Mouse (Mus musculus) heart, embryonic 11.5 days (tissue): Measurements from ENCODE around the gene Dna2. TPM values are rescaled to one million over a fixed set of nuclear protein-coding genes. Genes with fewer than 3 reads are reported as not detected.

Source experiments
- ATAC-seq: fragments of 200-750 bp; cut with Nextera tagmentation; replicated peaks from 2 replicates; pipeline ENCODE4 v1.8.0; 2017; ENCODE audit warnings: moderate library complexity; ENCODE audit not compliant: insufficient number of reproducible peaks, low FRiP score, low TSS enrichment
- H3K27ac ChIP-seq: fragments of 300-500 bp; sonication (generic); 2 replicates; pipeline ENCODE4 v1.5.1; 2014; ENCODE audit warnings: mild to moderate bottlenecking, low read depth, low read length
- H3K27me3 ChIP-seq: fragments of 300-500 bp; sonication (generic); 2 replicates; pipeline ENCODE4 v1.6.1; 2014; ENCODE audit warnings: mild to moderate bottlenecking, low read length, mixed read lengths; ENCODE audit not compliant: control insufficient read depth, insufficient read depth
- H3K36me3 ChIP-seq: fragments of 300-500 bp; sonication (generic); 2 replicates; pipeline ENCODE4 v1.6.1; 2014; ENCODE audit warnings: mild to moderate bottlenecking, low read length, moderate library complexity, mixed read lengths; ENCODE audit not compliant: control insufficient read depth, insufficient read depth
- H3K4me1 ChIP-seq: fragments of 300-500 bp; sonication (generic); 2 replicates; pipeline ENCODE4 v1.6.1; 2014; ENCODE audit warnings: low read length; ENCODE audit not compliant: control insufficient read depth, insufficient read depth
- H3K4me2 ChIP-seq: fragments of 300-500 bp; sonication (generic); 2 replicates; pipeline ENCODE4 v1.6.1; 2014; ENCODE audit warnings: mild to moderate bottlenecking, moderate library complexity
- H3K4me3 ChIP-seq: fragments of 300-500 bp; sonication (generic); 2 replicates; pipeline ENCODE4 v1.5.1; 2014; ENCODE audit warnings: low read depth, low read length
- H3K9ac ChIP-seq: fragments of 300-500 bp; sonication (generic); 2 replicates; pipeline ENCODE4 v1.6.1; 2014; ENCODE audit warnings: mild to moderate bottlenecking, low read depth, low read length, moderate library complexity
- H3K9me3 ChIP-seq: fragments of 300-500 bp; sonication (generic); replicated peaks from 2 replicates; pipeline ENCODE4 v1.6.1; 2016; ENCODE audit warnings: low read length; ENCODE audit not compliant: control insufficient read depth
- WGBS: fragments of 180-500 bp; shearing (Covaris S2); extraction: QIAGEN DNeasy Blood & Tissue Kit; methylation state at CpG from one replicate; pipeline ENCODE4 v1.1.7; 2014; ENCODE audit not compliant: insufficient replicate concordance; 5-methylcytosine and 5-hydroxymethylcytosine counted together
- polyA plus RNA-seq: library from polyadenylated mRNA; unstranded; fragments of >200 nt; fragmentation: Nextera tagmentation; extraction: Ambion mirVana; gene quantifications from 2 replicates; pipeline ENCODE4 v1.2.1, GENCODE M21; 2014

The Dna2 gene
- polyA plus RNA-seq, 1 experiment from 2014 or later, result 26.2 TPM

GRCm38 (mm10) chr10:63014168-63014567, 67.3 kb downstream of the Dna2 start:
- no peak overlapping the region for H3K4me2 ChIP-seq
- H3K9me3 ChIP-seq, result no peaks in the 10 kb centered on the region
- H3K4me1 ChIP-seq, result no peaks in the 10 kb centered on the region
- peaks cover 19% of the 10 kb centered on the region for H3K36me3 ChIP-seq
- no peak overlapping the region for H3K4me3 ChIP-seq
- no peaks in the 10 kb centered on the region for H3K27me3 ChIP-seq
- WGBS, result 86% methylated on average over 9 of the region's 9 CpGs
- ATAC-seq, result no peak
- no peak overlapping the region for H3K9ac ChIP-seq
- no peak overlapping the region for H3K27ac ChIP-seq

DNA sequence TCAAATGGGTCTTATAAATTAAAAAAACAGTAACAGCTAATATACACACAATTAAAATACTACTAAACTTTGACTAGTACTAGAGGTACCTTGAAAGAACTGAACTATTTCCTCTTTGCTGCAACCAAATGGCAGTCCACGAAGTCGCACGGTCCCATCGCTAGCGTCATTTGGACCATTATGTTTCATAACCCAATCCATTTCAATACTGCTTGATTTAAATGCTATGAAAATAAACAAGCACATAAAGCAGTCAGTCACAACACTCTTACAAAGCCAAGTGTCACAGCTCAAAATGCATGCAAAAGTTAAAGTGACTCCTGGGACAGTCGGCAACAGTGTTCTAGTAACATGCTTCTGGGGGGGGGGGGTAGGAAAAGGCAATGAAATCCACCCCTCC, 72.5 kb downstream of the Dna2 start:
- Histone ChIP-seq H3K9me3 (no peaks in the 10 kb centered on the region), H3K4me2 (no peak overlapping the region), H3K4me3 (no peak overlapping the region), H3K36me3 (peaks cover 9% of the 10 kb centered on the region), H3K27me3 (no peaks in the 10 kb centered on the region), H3K4me1 (peaks cover 13% of the 10 kb centered on the region), H3K27ac (no peak overlapping the region), H3K9ac (no peak overlapping the region)
- WGBS, result 88% methylated on average over 6 of the region's 6 CpGs
- no peak for ATAC-seq

- H3K36me3 ChIP-seq, result 0 out of 2 replicates have a peak, but pooled peaks cover 2% of the 10 kb centered on the region
- ATAC-seq, result no peak
- H3K4me2 ChIP-seq, result peak overlapping the region; percentile 55
- peaks cover 13% of the 10 kb centered on the region for H3K4me1 ChIP-seq
- WGBS, result 53% methylated on average over 4 of the region's 4 CpGs
- peak overlapping the region; percentile 98 for H3K4me3 ChIP-seq
- no peaks in the 10 kb centered on the region for H3K9me3 ChIP-seq
- no peaks in the 10 kb centered on the region for H3K27me3 ChIP-seq
- peak overlapping the region; percentile 54; the same call in 1 of the 2 replicates for H3K9ac ChIP-seq
- H3K27ac ChIP-seq, result no peak overlapping the region
Observed at GRCm38 (mm10) chr10:63021702-63022101, 74.9 kb downstream of the Dna2 start.

DNA sequence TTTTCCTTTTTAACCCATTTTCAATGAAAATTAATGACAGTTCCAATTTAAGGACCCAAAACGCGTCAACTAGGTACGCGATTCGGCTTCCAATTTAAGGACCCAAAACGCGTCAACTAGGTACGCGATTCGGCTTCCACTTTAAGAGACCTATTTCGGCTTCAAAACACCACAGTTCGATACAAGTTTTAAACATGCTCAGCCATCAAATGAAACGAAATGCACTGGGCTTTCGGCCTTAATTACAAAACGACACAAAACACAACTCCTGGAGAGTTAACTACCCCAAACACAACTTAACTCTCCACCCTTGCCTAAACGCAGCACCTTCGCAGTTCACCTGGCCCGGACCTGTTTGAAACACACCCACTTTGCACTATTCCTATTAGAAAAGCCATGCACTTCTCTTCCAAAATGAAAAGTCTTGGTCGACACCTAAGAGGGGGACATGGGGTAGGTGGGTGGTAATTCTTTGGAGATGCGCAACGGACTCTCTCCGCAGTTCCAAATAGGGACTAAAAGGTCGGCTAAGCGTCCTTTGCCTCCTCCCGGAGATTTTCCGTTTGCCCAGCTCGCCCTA, 75.8 kb downstream of the Dna2 start:
- peak overlapping the region; percentile 98 for H3K9ac ChIP-seq
- H3K27me3 ChIP-seq, result no peaks in the 10 kb centered on the region
- under 1% methylated on average over 27 of the region's 27 CpGs for WGBS
- peak overlapping the region; percentile 98 for H3K4me3 ChIP-seq
- ATAC-seq, result no peak
- 0 out of 2 replicates have a peak, but pooled peaks cover 2% of the 10 kb centered on the region for H3K36me3 ChIP-seq
- peaks cover 13% of the 10 kb centered on the region for H3K4me1 ChIP-seq
- H3K9me3 ChIP-seq, result no peaks in the 10 kb centered on the region
- peak overlapping the region; percentile 100 for H3K27ac ChIP-seq
- peak overlapping the region; percentile 55 for H3K4me2 ChIP-seq

GRCm38 (mm10) chr10:63023121-63023748, 76.4 kb downstream of the Dna2 start:
- no peaks in the 10 kb centered on the region for H3K36me3 ChIP-seq
- under 1% methylated on average over 59 of the region's 68 CpGs for WGBS
- peak; percentile 57 for ATAC-seq
- peak overlapping the region; percentile 100 for H3K27ac ChIP-seq
- no peaks in the 10 kb centered on the region for H3K27me3 ChIP-seq
- peak overlapping the region; percentile 98 for H3K9ac ChIP-seq
- H3K4me3 ChIP-seq, result peak overlapping the region; percentile 98
- H3K4me2 ChIP-seq, result peak overlapping the region; percentile 55
- H3K4me1 ChIP-seq, result peaks cover 13% of the 10 kb centered on the region
- H3K9me3 ChIP-seq, result no peaks in the 10 kb centered on the region

Other genes with a start within 250 kb of the Dna2 start
- gene Stox1, start 220.9 kb upstream of the Dna2 start, polyA plus RNA-seq, result 0.97 and 1.4 TPM in 2 replicates
- 101 and 106 TPM in 2 replicates for gene Ccar1, start 154.7 kb upstream of the Dna2 start, polyA plus RNA-seq
- gene Tet1, start 38.0 kb upstream of the Dna2 start, polyA plus RNA-seq, result 25.9 and 32.6 TPM in 2 replicates
- 12.0 and 12.7 TPM in 2 replicates for gene Slc25a16, start 26.4 kb upstream of the Dna2 start, polyA plus RNA-seq
- 13.1 and 13.3 TPM in 2 replicates for gene Rufy2, start 33.2 kb downstream of the Dna2 start, polyA plus RNA-seq
- gene Hnrnph3, start 77.2 kb downstream of the Dna2 start, polyA plus RNA-seq, result 50.5 and 51.2 TPM in 2 replicates
- 0.67 and 0.70 TPM in 2 replicates for gene Pbld2, start 77.3 kb downstream of the Dna2 start, polyA plus RNA-seq
- 0.38 and 1.1 TPM in 2 replicates for gene Pbld1, start 113.1 kb downstream of the Dna2 start, polyA plus RNA-seq
- gene Atoh7, start 152.6 kb downstream of the Dna2 start, polyA plus RNA-seq, result not detected in 2 replicates